Mouse (Mus musculus): ENCODE measurements at regions not wholly inside any gene's neighbourhood (a gene's known extent, or its start where the extent isn't known, plus 50 kb on each side); places are given as distances from the start of the nearest gene placed in this dataset.
A peak's percentile ranks its signal among the peaks of the same experiment; 100 is the strongest.

- peak; percentile 36 for DNase-seq (ENCODE audit: low spot score)
Measured at GRCm38 (mm10) chr2:67332211-67332610, 81.3 kb upstream of the Gm21830 start.

- DNase-seq (ENCODE audit: low spot score) = no peak
Measured at GRCm38 (mm10) chr2:67344711-67345110, 68.8 kb upstream of the Gm21830 start.
